Mouse (Mus musculus) embryo, embryonic 10 days (tissue): ENCODE data around the gene Olfr1095.

ENCODE experiments used
- DNase-seq: peaks from one replicate; pipeline ENCODE4 v3.0.0-alpha.2; 2015; ENCODE audit warnings: low spot score

Gene Olfr1095

GRCm38 (mm10) chr2:86851596-86851995 lies at the start of gene Olfr1095:
Olfr1095 (minus strand) TSS chr2:86851696.
- no peak for DNase-seq

- no peak for DNase-seq
Measured at GRCm38 (mm10) chr2:86892116-86892515, 40.6 kb upstream of the Olfr1095 start, which contains the start of gene Olfr1097. Olfr1097 (minus strand) TSS chr2:86892216.

- DNase-seq = no peak
Measured at GRCm38 (mm10) chr2:86874702-86875101, 23.2 kb upstream of the Olfr1095 start, which contains the start of gene Gm13723. Gm13723 (minus strand) TSS chr2:86874802.

- DNase-seq = no peak
Measured at GRCm38 (mm10) chr2:86824363-86824762, 27.1 kb downstream of the Olfr1095 start, which contains the start of gene Olfr1094. Olfr1094 (plus strand) TSS chr2:86824663.

GRCm38 (mm10) chr2:86809918-86810317 lies 41.6 kb downstream of the Olfr1095 start, which contains the start of gene Olfr141:
Olfr141 (minus strand) TSS chr2:86810018.
- no peak for DNase-seq
